Mouse (Mus musculus) T-helper 17 cell (primary cell): ENCODE results near the gene Phf24.

ENCODE experiments used
- in situ Hi-C, 2 experiments: fragments of 300-600 bp; cut with MboI, MseI; formaldehyde crosslinking; loops; 1 replicate in 1 of 2; 2 replicates in 1 of 2; pipeline ENCODE4 v1.15.1; 2025; ENCODE audit warnings: high pct_unique_total_duplicates in 2 of 2

Phf24 gene

GRCm38 (mm10) chr4:42949051-42949675, 32.7 kb downstream of the Phf24 start:
- in situ Hi-C loops, result no loop called here

GRCm38 (mm10) chr4:42949676-42950051, 33.2 kb downstream of the Phf24 start, which contains the start of gene Dnajb5:
Gene Dnajb5, plus strand, starts transcription at chr4:42949814.
- in situ Hi-C loops, result no loop called here

- in situ Hi-C loops, result no loop called here
Observed at GRCm38 (mm10) chr4:42950065-42950558, 33.7 kb downstream of the Phf24 start.

GRCm38 (mm10) chr4:42951206-42952195, 35.0 kb downstream of the Phf24 start:
- in situ Hi-C loops, result no loop called here

- in situ Hi-C loops, result no loop called here
Observed at GRCm38 (mm10) chr4:42952563-42952962, 36.1 kb downstream of the Phf24 start.

- in situ Hi-C loops, result no loop called here
Observed at GRCm38 (mm10) chr4:42953435-42954094, 37.1 kb downstream of the Phf24 start.

GRCm38 (mm10) chr4:42954297-42954696, 37.8 kb downstream of the Phf24 start:
- in situ Hi-C loops, result no loop called here

GRCm38 (mm10) chr4:42955200-42955599, 38.7 kb downstream of the Phf24 start:
- in situ Hi-C loops, result loop anchor here in 1 of 2 experiments (5.0 kb wide), 1 partner anchor 87 kb away; no protein-coding TSS in a partner anchor

GRCm38 (mm10) chr4:42956581-42956980, 40.1 kb downstream of the Phf24 start:
- in situ Hi-C loops, result loop anchor here in 1 of 2 experiments (5.0 kb wide), 1 partner anchor 86 kb away; no protein-coding TSS in a partner anchor

GRCm38 (mm10) chr4:42957306-42957705, 40.8 kb downstream of the Phf24 start:
- in situ Hi-C loops, result loop anchor here in 1 of 2 experiments (5.0 kb wide), 1 partner anchor 85 kb away; no protein-coding TSS in a partner anchor

- in situ Hi-C loops, result loop anchor here in 1 of 2 experiments (5.0 kb wide), 1 partner anchor 84 kb away; no protein-coding TSS in a partner anchor
Observed at GRCm38 (mm10) chr4:42957979-42958378, 41.5 kb downstream of the Phf24 start.

GRCm38 (mm10) chr4:42958942-42959341, 42.5 kb downstream of the Phf24 start:
- in situ Hi-C loops, result loop anchor here in 1 of 2 experiments (5.0 kb wide), 1 partner anchor 83 kb away; no protein-coding TSS in a partner anchor

- in situ Hi-C loops, result loop anchor here in 1 of 2 experiments (5.0 kb wide), 1 partner anchor 83 kb away; no protein-coding TSS in a partner anchor
Observed at GRCm38 (mm10) chr4:42959382-42959781, 42.9 kb downstream of the Phf24 start.

GRCm38 (mm10) chr4:42961592-42961991, 45.1 kb downstream of the Phf24 start:
- in situ Hi-C loops, result loop anchor here in 1 of 2 experiments (5.0 kb wide), 1 partner anchor 89 kb away; the partner anchor contains the start of gene Fam205c

- in situ Hi-C loops, result loop anchor here in 1 of 2 experiments (5.0 kb wide), 1 partner anchor 91 kb away; the partner anchor contains the start of gene Fam205c
Observed at GRCm38 (mm10) chr4:42963480-42963879, 47.0 kb downstream of the Phf24 start.

- in situ Hi-C loops, result no loop called here
Observed at GRCm38 (mm10) chr4:42965039-42965719, 48.7 kb downstream of the Phf24 start.

GRCm38 (mm10) chr4:42969304-42969703, 52.8 kb downstream of the Phf24 start, which contains the start of gene 1700022I11Rik:
Gene 1700022I11Rik, plus strand, starts transcription at chr4:42969604.
- in situ Hi-C loops, result no loop called here

- in situ Hi-C loops, result loop anchor here in 1 of 2 experiments (5.0 kb wide), 1 partner anchor 101 kb away; the partner anchor contains the start of gene Fam205c
Observed at GRCm38 (mm10) chr4:42972952-42973351, 56.5 kb downstream of the Phf24 start.

- in situ Hi-C loops, result loop anchor here in 1 of 2 experiments (5.0 kb wide), 1 partner anchor 102 kb away; the partner anchor contains the start of gene Fam205c
Observed at GRCm38 (mm10) chr4:42973868-42974267, 57.4 kb downstream of the Phf24 start.

- in situ Hi-C loops, result no loop called here
Observed at GRCm38 (mm10) chr4:42978062-42978461, 61.6 kb downstream of the Phf24 start.
